Mouse (Mus musculus) liver, adult (tissue): ENCODE data around the gene Tgfb2.

Source experiments
- GATA4 ChIP-seq: IDR thresholded peaks from 2 replicates; pipeline ENCODE4 v1.6.1; 2014; ENCODE audit warnings: mild to moderate bottlenecking, low read length; ENCODE audit not compliant: insufficient replicate concordance

Gene Tgfb2

GRCm38 (mm10) chr1:186637304-186638213 lies 68.2 kb downstream of the Tgfb2 start:
- no peak for TF ChIP-seq GATA4

GRCm38 (mm10) chr1:186635045-186635444 lies 70.7 kb downstream of the Tgfb2 start:
- TF ChIP-seq GATA4: no peak

GRCm38 (mm10) chr1:186631457-186631856 lies 74.3 kb downstream of the Tgfb2 start:
- TF ChIP-seq GATA4: no peak

DNA sequence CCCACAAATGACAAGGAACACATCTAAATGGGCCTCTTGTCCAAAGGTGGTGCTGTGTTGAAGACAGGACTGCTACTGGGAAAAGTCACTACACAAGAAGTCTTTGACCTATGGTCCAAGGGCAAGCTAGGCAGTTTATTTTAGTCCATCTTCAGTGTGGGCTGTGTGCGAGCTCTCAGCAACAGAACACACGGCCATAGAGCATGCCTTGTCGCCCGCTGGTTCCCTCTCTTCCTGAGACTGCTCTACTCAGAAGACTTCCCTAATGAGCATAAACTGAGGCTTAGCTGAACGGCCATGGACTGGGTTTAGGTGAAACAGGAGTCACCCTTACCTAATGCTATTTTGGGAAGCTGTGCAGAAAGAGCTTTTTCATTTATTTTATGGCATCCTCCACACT lies 74.8 kb downstream of the Tgfb2 start:
- TF ChIP-seq GATA4: no peak

GRCm38 (mm10) chr1:186627451-186627995 lies 78.3 kb downstream of the Tgfb2 start:
- TF ChIP-seq GATA4: no peak

- TF ChIP-seq GATA4: no peak
Observed at GRCm38 (mm10) chr1:186624474-186624873, 81.3 kb downstream of the Tgfb2 start.

DNA sequence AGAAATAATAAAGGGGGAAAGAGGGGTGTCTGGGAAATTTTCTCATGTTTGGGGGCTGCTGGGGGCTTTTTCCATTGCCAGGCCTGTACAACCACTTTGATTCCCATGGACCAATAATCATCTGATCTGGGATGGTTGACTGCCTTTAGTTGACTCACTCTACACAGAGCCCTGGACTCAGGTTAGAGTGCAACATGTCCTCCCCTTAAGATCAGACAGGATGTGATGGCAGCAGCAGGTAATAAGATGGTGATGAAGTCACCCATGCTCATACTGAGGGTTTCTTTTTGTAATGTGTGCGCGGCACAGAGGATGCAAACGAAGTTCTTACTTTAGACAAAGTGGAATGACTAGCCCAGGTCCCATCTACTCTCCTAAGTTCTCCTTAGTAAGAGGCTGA lies 84.0 kb downstream of the Tgfb2 start:
- TF ChIP-seq GATA4: no peak

- no peak for TF ChIP-seq GATA4
Observed at GRCm38 (mm10) chr1:186618285-186618684, 87.5 kb downstream of the Tgfb2 start.

- no peak for TF ChIP-seq GATA4
Observed at GRCm38 (mm10) chr1:186611371-186611770, 94.4 kb downstream of the Tgfb2 start.

- no peak for TF ChIP-seq GATA4
Observed at GRCm38 (mm10) chr1:186610481-186610880, 95.3 kb downstream of the Tgfb2 start.

GRCm38 (mm10) chr1:186609793-186610233 lies 96.0 kb downstream of the Tgfb2 start:
- TF ChIP-seq GATA4: no peak

DNA sequence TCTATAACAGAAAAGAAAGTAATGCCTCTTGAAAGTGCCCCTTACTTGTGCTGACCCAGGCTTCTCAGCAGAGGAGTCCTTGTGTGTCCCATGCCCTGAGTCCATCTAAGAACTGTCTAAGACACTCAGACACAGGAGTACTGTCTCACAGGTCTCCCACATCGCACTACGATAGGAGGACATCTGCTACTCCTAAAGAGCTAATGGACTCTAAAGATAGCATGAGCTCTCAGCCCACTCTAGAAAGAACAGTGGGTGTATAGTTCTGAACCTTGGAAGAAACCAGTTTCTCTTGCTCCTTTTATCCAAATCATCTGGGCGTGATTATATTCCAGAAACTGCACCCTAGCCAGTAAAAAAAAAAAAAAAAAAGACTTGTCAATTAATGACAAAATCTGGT lies 97.7 kb downstream of the Tgfb2 start:
- TF ChIP-seq GATA4: no peak

DNA sequence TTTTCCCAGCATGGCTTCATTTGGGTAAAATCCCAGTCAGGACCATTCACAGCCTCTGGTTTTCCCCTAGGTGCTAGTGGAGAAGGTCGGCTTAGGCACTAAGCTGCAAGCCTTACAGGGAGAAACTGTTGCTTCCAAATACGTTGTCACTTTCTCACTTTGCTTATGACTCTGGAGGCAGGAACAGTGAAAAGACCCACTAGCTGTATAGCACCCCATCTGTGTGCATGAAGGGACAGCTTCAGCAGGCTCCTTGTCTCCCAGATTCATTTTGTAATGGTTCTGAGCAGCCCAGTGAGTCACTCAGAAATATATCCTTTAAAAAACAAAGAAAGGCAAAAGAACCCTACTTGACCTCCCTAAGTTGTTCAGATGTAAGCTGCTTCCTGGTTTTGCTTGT lies 100.2 kb downstream of the Tgfb2 start:
- TF ChIP-seq GATA4: no peak

- TF ChIP-seq GATA4: no peak
Observed at GRCm38 (mm10) chr1:186604124-186604523, 101.7 kb downstream of the Tgfb2 start.

DNA sequence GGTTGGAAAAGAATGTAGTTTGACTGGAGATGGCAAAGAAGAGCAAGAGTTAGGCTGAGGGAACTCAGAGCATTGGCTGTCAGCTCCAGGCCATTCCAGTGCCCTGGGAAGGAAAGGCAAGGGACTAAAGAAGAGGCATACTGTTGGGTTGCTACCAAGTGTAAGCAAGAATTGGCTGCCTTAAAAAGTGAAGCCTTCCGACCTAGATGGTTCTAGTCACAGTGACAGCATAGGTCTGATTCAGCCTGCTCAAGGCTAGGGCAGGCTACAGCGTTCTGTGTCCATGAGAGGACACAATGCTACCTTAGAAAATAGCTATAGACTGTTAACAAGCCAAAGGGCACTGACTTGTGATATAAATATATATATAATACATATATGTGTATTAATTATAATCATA lies 117.6 kb downstream of the Tgfb2 start:
- no peak for TF ChIP-seq GATA4

GRCm38 (mm10) chr1:186587065-186587804 lies 118.6 kb downstream of the Tgfb2 start:
- TF ChIP-seq GATA4: no peak

- no peak for TF ChIP-seq GATA4
Observed at GRCm38 (mm10) chr1:186585571-186586164, 120.1 kb downstream of the Tgfb2 start.
